9 mouse cellular contexts compared by ENCODE assay signal in genomic region chr9:58092581-58093269, GRCm38 (mm10). TPM values are rescaled to one million over a fixed set of nuclear protein-coding genes. Genes with fewer than 3 reads are reported as not detected.
A peak's percentile ranks its signal among the peaks of the same experiment; 100 is the strongest.
DNase-seq lines count a peak whose midpoint lies in the region; ATAC-seq lines count a peak whose summit lies in the region.
"Had no signal": no experiment of that assay in that cellular context is flagged by ENCODE, and none has a peak within 500 bp of the region (broad histone marks: within the 10 kb centered on the region; RNA-seq: fewer than 3 reads in every experiment).

No protein-coding gene starts in this region.

- peaks cover 40% of the 10 kb centered on the region for H3K4me1 ChIP-seq in forebrain, embryonic 15.5 days
- H3K4me1 ChIP-seq in forebrain, embryonic 12.5 days: peaks cover 29% of the 10 kb centered on the region

- H3K9ac ChIP-seq in forebrain, embryonic 15.5 days (replicated peaks): no peak overlapping the region
- no peak overlapping the region for H3K9ac ChIP-seq in forebrain, embryonic 12.5 days

- ATAC-seq in forebrain, embryonic 15.5 days (replicated peaks): no peak
- no peak for ATAC-seq in forebrain, embryonic 12.5 days (ENCODE audit: low FRiP score)

- peak; percentile 69 to 70 for DNase-seq in right cerebral cortex, postnatal 10 days (ENCODE audit: low spot score in 2 of 2)
- no peak for DNase-seq in right cerebral cortex, adult 18-20 months
- peak; percentile 64 for DNase-seq in heart, adult 8-10 months (ENCODE audit: low spot score)
- DNase-seq in ovary, postnatal 14 days (ENCODE audit: low spot score): peak; percentile 34
- DNase-seq in right cerebral cortex, adult 2 months (ENCODE audit: low spot score in 2 of 2): no peak
- DNase-seq in embryo, embryonic 9.5 days (ENCODE audit: extremely low spot score): no peak

- WGBS in forebrain, embryonic 15.5 days: 62% methylated on average over 7 of the region's 7 CpGs
- WGBS in forebrain, embryonic 12.5 days: 64% methylated on average over 7 of the region's 7 CpGs

- H3K27ac ChIP-seq in forebrain, embryonic 15.5 days (replicated peaks): 0 out of 2 replicates have a peak overlapping the region, but pooled peaks have one; percentile 9
- no peak overlapping the region for H3K27ac ChIP-seq in forebrain, embryonic 12.5 days

- no peaks in the 10 kb centered on the region for H3K9me3 ChIP-seq in forebrain, embryonic 15.5 days
- no peaks in the 10 kb centered on the region for H3K9me3 ChIP-seq in forebrain, embryonic 12.5 days

- H3K27me3 ChIP-seq in forebrain, embryonic 15.5 days: no peaks in the 10 kb centered on the region
- no peaks in the 10 kb centered on the region for H3K27me3 ChIP-seq in forebrain, embryonic 12.5 days

- no peak overlapping the region for H3K4me2 ChIP-seq in forebrain, embryonic 15.5 days (replicated peaks)
- no peak overlapping the region for H3K4me2 ChIP-seq in forebrain, embryonic 12.5 days

- no peak overlapping the region for H3K4me3 ChIP-seq in forebrain, embryonic 15.5 days
- no peak overlapping the region for H3K4me3 ChIP-seq in forebrain, embryonic 12.5 days (replicated peaks)

- no peaks in the 10 kb centered on the region for H3K36me3 ChIP-seq in forebrain, embryonic 15.5 days
- H3K36me3 ChIP-seq in forebrain, embryonic 12.5 days (replicated peaks): no peaks in the 10 kb centered on the region

RNA-seq across cellular contexts. Expression of gene Ccdc33, which starts 25.9 kb away (rescaled TPM):
- polyA plus RNA-seq in forebrain, embryonic 15.5 days (2015; fragmentation: Nextera tagmentation; extraction: Ambion mirVana): 0.93 and 1.1 TPM in 2 replicates
- 1.5 and 2.4 TPM in 2 replicates for polyA plus RNA-seq in forebrain, embryonic 12.5 days (2016; fragmentation: Nextera tagmentation; extraction: Ambion mirVana)
- under 1 TPM in 3 of 4 experiments, not detected in 1; 0.26 to 0.44 (median 0.30) TPM for total RNA-seq in heart, adult 8-10 months (2022)
- polyA plus RNA-seq: heart, postnatal 0 days had no signal

RNA-seq across cellular contexts. Expression of gene Stra6, which starts 29.1 kb away (rescaled TPM):
- polyA plus RNA-seq in forebrain, embryonic 15.5 days (2015; fragmentation: Nextera tagmentation; extraction: Ambion mirVana): 8.7 and 10.8 TPM in 2 replicates
- 10.7 and 11.6 TPM in 2 replicates for polyA plus RNA-seq in forebrain, embryonic 12.5 days (2016; fragmentation: Nextera tagmentation; extraction: Ambion mirVana)
- 1 to 10 TPM in 1 of 4 experiments, under 1 TPM in 3; 0.50 to 1.5 (median 0.67) TPM for total RNA-seq in heart, adult 8-10 months (2022)

Comparison
In these comparisons a context has a peak if more than half of its experiments do, and no peak if none do; other contexts are left out.
1. DNase-seq: peak in right cerebral cortex, postnatal 10 days (2 of 2), heart, adult 8-10 months (single experiment) and ovary, postnatal 14 days (single experiment); none in right cerebral cortex, adult 18-20 months (single experiment), right cerebral cortex, adult 2 months (0 of 2) and embryo, embryonic 9.5 days (single experiment).